Mouse (Mus musculus): ENCODE measurements around the gene Osm.

DNA sequence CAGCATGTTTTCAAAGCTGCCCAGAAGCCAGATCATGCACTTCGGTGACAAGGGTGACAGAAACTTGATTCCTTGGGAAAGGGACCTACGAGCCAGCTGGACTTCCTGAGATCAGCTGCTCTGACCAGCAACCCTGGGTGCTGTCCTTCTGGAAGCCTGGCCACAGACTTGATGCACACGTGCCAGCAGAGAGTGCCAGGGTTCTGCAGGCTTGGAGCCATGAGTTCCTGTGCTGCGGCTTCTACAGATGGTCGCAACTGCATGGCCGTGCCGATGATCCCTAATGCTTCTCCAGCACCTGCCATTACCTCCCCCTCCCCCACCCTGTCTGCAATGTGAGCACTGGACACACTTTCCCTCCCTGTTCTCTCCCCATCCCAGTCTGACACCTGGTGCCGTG is 7.8 kb upstream of the Osm start:
- TF ChIP-seq POLR2A (IDR thresholded peaks at IDR 0.05; ENCODE audit: extremely low read depth, insufficient read depth, low read length), result no peak
- TF ChIP-seq CTCF (IDR thresholded peaks at IDR 0.05; ENCODE audit: low read depth, low read length), result no peak
